Mouse (Mus musculus): ENCODE data around the gene Fxyd1. TPM values are rescaled to one million over a fixed set of nuclear protein-coding genes. Genes with fewer than 3 reads are reported as not detected.

Fxyd1 gene
- total and polyA plus RNA-seq, 2 experiments = 127 to 1,555 TPM

DNA sequence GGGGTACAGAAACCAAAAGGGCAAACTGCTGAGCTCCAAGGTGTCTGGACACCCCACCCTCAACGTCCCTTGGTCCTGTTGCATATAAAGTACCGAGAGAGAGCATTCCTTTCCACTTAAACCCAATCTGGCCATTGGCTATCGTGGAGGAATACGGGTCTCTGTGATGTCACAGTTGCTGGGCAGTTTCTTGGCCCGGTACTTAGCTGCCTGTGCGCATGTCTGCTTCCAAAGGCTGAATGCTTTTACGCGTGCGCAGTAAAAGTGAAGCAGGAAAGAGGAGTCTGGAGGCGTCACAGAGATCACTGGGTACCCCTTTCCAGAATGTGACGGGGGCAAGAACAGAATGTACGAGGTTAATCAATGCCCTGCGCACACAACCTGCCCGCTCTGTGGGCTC is 12.5 kb upstream of the Fxyd1 start:
- H3K4me3 ChIP-seq (ENCODE audit: insufficient read depth, low read depth, low read length) = no peak overlapping the region
- H3K27me3 ChIP-seq (ENCODE audit: control insufficient read depth, insufficient read depth, low read length) = no peaks in the 10 kb centered on the region
- no peaks in the 10 kb centered on the region for H3K36me3 ChIP-seq (ENCODE audit: control insufficient read depth, insufficient read depth, low read length)
- H3K9ac ChIP-seq (ENCODE audit: low read depth, low read length) = no peak overlapping the region
- no peak for TF ChIP-seq POLR2A (IDR thresholded peaks at IDR 0.05; ENCODE audit: extremely low read depth, insufficient read depth, low read length)
- DNase-seq (ENCODE audit: extremely low read depth, low read depth, low spot score) = no peak
- no peak overlapping the region for H3K27ac ChIP-seq (replicated peaks; ENCODE audit: insufficient read depth, low read depth, low read length)
- H3K79me2 ChIP-seq (ENCODE audit: control insufficient read depth, insufficient read depth, low read length) = no peaks in the 10 kb centered on the region
- no peaks in the 10 kb centered on the region for H3K4me1 ChIP-seq (ENCODE audit: control insufficient read depth, insufficient read depth, low read length)
- WGBS = 90% methylated on average over 14 of the region's 14 CpGs

DNA sequence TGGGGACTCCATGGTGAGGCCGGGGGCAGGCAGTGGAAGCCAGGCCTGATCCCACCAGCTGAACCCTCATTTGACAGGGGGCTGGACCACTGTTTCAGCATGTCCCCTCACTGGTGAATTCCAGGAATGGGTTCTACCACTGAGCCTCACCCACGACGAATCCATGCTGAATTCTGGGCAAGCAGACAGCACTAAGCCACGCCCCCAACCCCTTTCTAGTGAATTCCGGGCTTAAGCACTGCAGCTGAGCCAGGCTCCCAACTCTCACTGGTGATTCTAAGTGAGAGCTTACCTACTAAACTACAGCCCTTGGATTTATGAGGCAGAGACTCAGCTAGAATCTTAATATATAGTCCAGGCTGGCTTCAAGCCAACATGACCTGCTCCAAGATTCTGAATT is 10.8 kb upstream of the Fxyd1 start:
- DNase-seq (ENCODE audit: extremely low read depth, low read depth, low spot score) = no peak
- 54% methylated on average over 5 of the region's 5 CpGs for WGBS
- no peak overlapping the region for H3K9ac ChIP-seq (ENCODE audit: low read depth, low read length)
- no peaks in the 10 kb centered on the region for H3K36me3 ChIP-seq (ENCODE audit: control insufficient read depth, insufficient read depth, low read length)
- no peaks in the 10 kb centered on the region for H3K79me2 ChIP-seq (ENCODE audit: control insufficient read depth, insufficient read depth, low read length)
- H3K4me1 ChIP-seq (ENCODE audit: control insufficient read depth, insufficient read depth, low read length) = no peaks in the 10 kb centered on the region
- no peak for TF ChIP-seq CTCF (IDR thresholded peaks at IDR 0.05; ENCODE audit: low read depth, low read length)
- no peak for TF ChIP-seq POLR2A (IDR thresholded peaks at IDR 0.05; ENCODE audit: extremely low read depth, insufficient read depth, low read length)
- no peaks in the 10 kb centered on the region for H3K27me3 ChIP-seq (ENCODE audit: control insufficient read depth, insufficient read depth, low read length)
- H3K27ac ChIP-seq (replicated peaks; ENCODE audit: insufficient read depth, low read depth, low read length) = no peak overlapping the region
- H3K4me3 ChIP-seq (ENCODE audit: insufficient read depth, low read depth, low read length) = no peak overlapping the region

DNA sequence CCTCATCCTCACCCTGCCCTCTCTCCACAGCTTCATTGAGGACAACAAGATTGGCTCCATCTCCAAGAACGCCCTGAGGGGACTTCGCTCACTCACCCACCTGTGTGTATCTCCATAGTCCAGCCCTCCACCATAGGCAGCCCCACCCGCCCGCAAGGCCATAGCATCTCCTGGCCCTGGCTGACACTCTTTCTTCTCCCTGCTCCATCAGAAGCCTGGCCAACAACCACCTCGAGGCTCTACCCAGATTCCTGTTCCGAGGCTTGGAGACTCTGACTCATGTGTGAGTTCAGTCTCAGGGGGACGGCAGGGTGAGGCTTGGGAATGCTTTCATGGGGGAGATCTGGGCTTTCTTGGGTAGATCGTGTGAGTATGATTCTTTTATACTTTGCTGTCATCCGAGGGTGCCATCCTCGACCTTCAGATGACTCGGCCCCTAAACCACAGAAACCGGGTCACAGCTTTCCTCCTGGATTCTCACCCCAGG is 6.1 kb upstream of the Fxyd1 start:
- Histone ChIP-seq H3K9ac (ENCODE audit: low read depth, low read length) (no peak overlapping the region), H3K4me3 (ENCODE audit: insufficient read depth, low read depth, low read length) (no peak overlapping the region), H3K27me3 (ENCODE audit: control insufficient read depth, insufficient read depth, low read length) (no peaks in the 10 kb centered on the region), H3K27ac (replicated peaks; ENCODE audit: insufficient read depth, low read depth, low read length) (no peak overlapping the region), H3K79me2 (ENCODE audit: control insufficient read depth, insufficient read depth, low read length) (no peaks in the 10 kb centered on the region), H3K36me3 (ENCODE audit: control insufficient read depth, insufficient read depth, low read length) (no peaks in the 10 kb centered on the region), H3K4me1 (ENCODE audit: control insufficient read depth, insufficient read depth, low read length) (peaks cover 6% of the 10 kb centered on the region)
- TF ChIP-seq CTCF (IDR thresholded peaks at IDR 0.05; ENCODE audit: low read depth, low read length) (no peak), POLR2A (IDR thresholded peaks at IDR 0.05; ENCODE audit: extremely low read depth, insufficient read depth, low read length) (no peak)
- DNase-seq (ENCODE audit: extremely low read depth, low read depth, low spot score) = no peak
- WGBS = 85% methylated on average over 12 of the region's 12 CpGs

DNA sequence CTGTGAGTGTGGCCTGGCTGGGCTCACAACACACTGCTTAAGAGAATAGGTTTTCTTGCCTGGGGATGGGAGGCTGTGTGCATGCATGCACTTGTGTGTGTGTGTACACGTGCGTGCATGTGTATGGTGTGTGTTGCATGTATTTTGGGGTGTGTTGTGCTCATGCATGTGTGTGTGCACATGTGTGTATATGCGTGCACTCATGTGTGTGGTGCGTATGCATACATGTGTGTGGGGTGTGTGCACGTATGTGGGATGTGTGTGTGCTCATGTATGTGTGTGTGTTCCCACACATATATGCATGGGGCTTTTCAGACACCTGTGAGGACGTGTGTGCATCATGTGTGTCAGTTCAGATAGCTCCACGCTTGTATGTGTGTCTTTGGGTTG is 3.6 kb upstream of the Fxyd1 start:
- H3K9ac ChIP-seq (ENCODE audit: low read depth, low read length) = no peak overlapping the region
- no peak for TF ChIP-seq CTCF (IDR thresholded peaks at IDR 0.05; ENCODE audit: low read depth, low read length)
- no peak for TF ChIP-seq POLR2A (IDR thresholded peaks at IDR 0.05; ENCODE audit: extremely low read depth, insufficient read depth, low read length)
- no peak overlapping the region for H3K4me3 ChIP-seq (ENCODE audit: insufficient read depth, low read depth, low read length)
- H3K27me3 ChIP-seq (ENCODE audit: control insufficient read depth, insufficient read depth, low read length) = no peaks in the 10 kb centered on the region
- 91% methylated on average over 7 of the region's 7 CpGs for WGBS
- DNase-seq (ENCODE audit: extremely low read depth, low read depth, low spot score) = no peak
- peaks cover 22% of the 10 kb centered on the region for H3K4me1 ChIP-seq (ENCODE audit: control insufficient read depth, insufficient read depth, low read length)
- no peaks in the 10 kb centered on the region for H3K79me2 ChIP-seq (ENCODE audit: control insufficient read depth, insufficient read depth, low read length)
- no peaks in the 10 kb centered on the region for H3K36me3 ChIP-seq (ENCODE audit: control insufficient read depth, insufficient read depth, low read length)
- no peak overlapping the region for H3K27ac ChIP-seq (replicated peaks; ENCODE audit: insufficient read depth, low read depth, low read length)

DNA sequence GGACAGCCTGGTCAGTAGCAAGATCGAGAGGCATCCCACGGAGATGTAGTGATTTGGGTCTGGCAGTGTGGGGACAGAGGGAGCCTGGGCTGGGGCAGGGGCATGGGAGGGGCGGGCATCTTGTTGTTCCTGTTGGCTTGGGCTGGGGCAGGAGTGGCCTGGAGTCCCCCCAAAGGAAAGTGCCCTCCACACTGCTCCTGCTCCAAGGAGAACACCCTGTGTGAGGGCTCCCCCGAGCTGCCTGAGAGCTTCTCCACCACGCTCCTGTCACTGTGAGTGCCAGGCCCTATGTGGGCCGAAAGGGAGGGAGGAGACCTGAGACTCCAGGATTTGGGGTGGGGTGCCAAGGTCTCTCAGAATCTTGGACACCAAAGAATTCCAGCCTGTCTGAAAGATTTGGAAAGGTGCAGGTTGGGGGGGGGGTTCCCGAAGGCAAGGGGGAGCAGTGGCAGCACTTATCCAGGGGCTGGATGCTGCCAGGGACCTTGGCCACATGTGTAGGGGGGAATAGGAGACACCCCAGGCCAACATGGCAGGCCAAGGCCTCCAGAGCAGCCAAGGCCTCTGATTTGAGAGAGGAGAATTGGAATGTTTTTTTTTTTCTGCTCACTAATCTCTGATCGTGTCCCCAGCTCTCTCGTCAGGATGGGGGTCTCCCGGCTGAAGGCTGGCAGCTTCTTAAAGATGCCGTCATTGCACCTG is 3.1 kb upstream of the Fxyd1 start:
- Histone ChIP-seq H3K27me3 (ENCODE audit: control insufficient read depth, insufficient read depth, low read length) (no peaks in the 10 kb centered on the region), H3K79me2 (ENCODE audit: control insufficient read depth, insufficient read depth, low read length) (no peaks in the 10 kb centered on the region), H3K27ac (replicated peaks; ENCODE audit: insufficient read depth, low read depth, low read length) (no peak overlapping the region), H3K9ac (ENCODE audit: low read depth, low read length) (no peak overlapping the region), H3K36me3 (ENCODE audit: control insufficient read depth, insufficient read depth, low read length) (no peaks in the 10 kb centered on the region), H3K4me3 (ENCODE audit: insufficient read depth, low read depth, low read length) (no peak overlapping the region), H3K4me1 (ENCODE audit: control insufficient read depth, insufficient read depth, low read length) (peaks cover 22% of the 10 kb centered on the region)
- TF ChIP-seq POLR2A (IDR thresholded peaks at IDR 0.05; ENCODE audit: extremely low read depth, insufficient read depth, low read length) (no peak), CTCF (IDR thresholded peaks at IDR 0.05; ENCODE audit: low read depth, low read length) (no peak)
- DNase-seq (ENCODE audit: extremely low read depth, low read depth, low spot score) = no peak
- WGBS = 88% methylated on average over 11 of the region's 11 CpGs

DNA sequence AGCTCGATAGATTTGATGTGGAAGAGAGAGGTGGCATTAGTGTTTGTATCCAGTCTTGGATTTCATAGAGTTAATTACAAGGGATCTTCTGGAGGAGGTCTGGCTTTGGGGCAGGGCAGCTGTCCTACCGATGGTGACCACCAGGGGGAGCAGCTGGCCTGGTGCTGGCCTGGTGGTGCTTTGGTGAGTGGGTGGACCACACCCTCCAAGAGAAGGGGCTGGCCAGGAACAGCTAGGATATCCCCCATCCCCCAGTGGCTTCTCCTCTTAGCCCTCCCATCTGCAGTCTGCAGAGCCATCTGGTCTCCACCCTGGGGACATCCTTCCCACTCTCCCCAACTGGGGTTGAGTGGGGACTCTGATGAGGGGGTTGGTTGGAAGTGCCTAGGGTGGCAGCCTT is 2.1 kb upstream of the Fxyd1 start, which contains the start of gene Lgi4:
TSS of gene Lgi4 (plus strand) at position 235 of the 400 bp plus-strand sequence.
- no peak within 1 kb of the TSS for H3K4me3 ChIP-seq (ENCODE audit: insufficient read depth, low read depth, low read length)

More for the DNA sequence above, 2.1 kb upstream of the Fxyd1 start, which contains the start of gene Lgi4:
- peak; percentile 34 for DNase-seq (ENCODE audit: extremely low read depth, low read depth, low spot score)
- Histone ChIP-seq H3K9ac (ENCODE audit: low read depth, low read length) (peak within 1 kb of the TSS; percentile 45), H3K79me2 (ENCODE audit: control insufficient read depth, insufficient read depth, low read length) (0 out of 2 replicates have a peak, but pooled peaks cover 2% of the 10 kb centered on the region), H3K27me3 (ENCODE audit: control insufficient read depth, insufficient read depth, low read length) (no peaks in the 10 kb centered on the region), H3K4me1 (ENCODE audit: control insufficient read depth, insufficient read depth, low read length) (peaks cover 22% of the 10 kb centered on the region), H3K36me3 (ENCODE audit: control insufficient read depth, insufficient read depth, low read length) (no peaks in the 10 kb centered on the region), H3K27ac (replicated peaks; ENCODE audit: insufficient read depth, low read depth, low read length) (peak within 1 kb of the TSS; percentile 98)
- 0% methylated on average over 2 of the region's 2 CpGs for WGBS
- TF ChIP-seq CTCF (IDR thresholded peaks at IDR 0.05; ENCODE audit: low read depth, low read length) (peak; percentile 98), POLR2A (IDR thresholded peaks at IDR 0.05; ENCODE audit: extremely low read depth, insufficient read depth, low read length) (no peak)
